Mouse (Mus musculus): Measurements from ENCODE around the gene Mphosph6.

GRCm38 (mm10) chr8:117783021-117783420, 18.7 kb downstream of the Mphosph6 start:
- TF ChIP-seq CTCF (IDR thresholded peaks at IDR 0.05): no peak
- TF ChIP-seq EP300 (IDR thresholded peaks at IDR 0.05): no peak
